Mouse (Mus musculus): ENCODE measurements at regions not wholly inside any gene's neighbourhood (a gene's known extent, or its start where the extent isn't known, plus 50 kb on each side); places are given as distances from the start of the nearest gene placed in this dataset.

DNA sequence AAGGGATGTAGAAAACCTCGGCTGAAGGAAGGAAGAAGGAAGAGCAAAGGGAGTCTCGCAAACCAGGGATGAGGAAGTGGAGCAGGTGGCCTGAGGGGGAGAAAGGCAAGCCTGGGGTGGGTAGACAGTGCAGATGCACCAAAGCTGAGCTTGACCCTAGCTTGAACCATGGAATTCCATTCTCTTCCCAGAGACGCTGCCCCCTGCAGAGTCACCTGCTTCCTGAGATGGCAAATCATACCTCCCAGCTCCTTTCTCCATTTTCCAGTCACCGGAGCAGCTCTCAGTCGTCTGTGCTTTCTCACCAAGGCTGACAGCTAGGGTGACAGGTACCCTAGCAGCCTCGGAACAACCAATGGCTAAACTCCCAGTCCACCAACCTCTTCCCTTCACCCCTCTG lies 197.0 kb downstream of the Gm9195 start:
- WGBS = 39% methylated on average over 6 of the region's 6 CpGs
- Histone ChIP-seq H3K36me3 (ENCODE audit: control insufficient read depth, insufficient read depth, low read length) (no peaks in the 10 kb centered on the region), H3K9me3 (replicated peaks; ENCODE audit: control insufficient read depth, low read length) (no peaks in the 10 kb centered on the region), H3K4me3 (ENCODE audit: low read depth, low read length) (no peak overlapping the region), H3K4me1 (ENCODE audit: control insufficient read depth, insufficient read depth, low read length) (no peaks in the 10 kb centered on the region), H3K4me2 (ENCODE audit: low read length) (no peak overlapping the region), H3K27ac (ENCODE audit: low read depth, low read length) (no peak overlapping the region), H3K27me3 (replicated peaks; ENCODE audit: control insufficient read depth, insufficient read depth, low read length) (no peaks in the 10 kb centered on the region), H3K9ac (ENCODE audit: low read length) (no peak overlapping the region; the same call in 1 of the 2 replicates)
- ATAC-seq (no peak), DNase-seq (ENCODE audit: low spot score) (no peak)

DNA sequence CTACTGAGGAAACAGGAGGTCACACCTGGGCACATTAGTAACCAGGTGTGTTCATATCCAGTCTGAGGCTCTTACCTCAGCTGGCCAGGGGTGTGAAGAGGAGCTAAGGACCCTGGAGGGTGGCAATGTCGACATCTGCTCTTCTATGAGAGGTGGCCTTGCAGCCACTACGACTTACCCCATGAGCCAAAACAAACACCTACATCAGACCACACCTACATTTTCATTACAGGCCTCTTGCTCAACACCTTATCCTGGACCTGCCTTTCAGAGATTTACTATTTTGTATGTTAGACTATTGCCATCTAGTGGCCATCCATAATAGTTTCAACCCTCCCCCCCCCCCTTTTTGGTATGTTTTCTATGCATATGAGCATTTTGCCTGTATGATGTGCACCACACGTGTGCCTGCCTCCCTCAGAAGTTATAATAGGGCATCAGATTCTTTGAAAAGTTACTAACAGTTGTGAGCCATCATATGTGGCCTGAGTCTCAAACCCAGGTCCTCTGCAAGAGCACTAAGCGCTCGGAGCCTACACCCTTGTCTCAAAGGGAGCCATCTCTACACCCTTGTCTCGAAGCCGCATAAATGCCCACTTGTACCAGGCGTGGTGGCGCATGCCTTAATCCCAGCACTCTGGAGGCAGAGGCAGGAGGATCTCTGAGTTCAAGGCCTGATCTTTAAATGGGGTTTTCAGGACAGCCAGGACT lies 197.8 kb downstream of the Gm9195 start:
- peak; percentile 72 for DNase-seq (ENCODE audit: low spot score)
- H3K27me3 ChIP-seq (replicated peaks; ENCODE audit: control insufficient read depth, insufficient read depth, low read length) = no peaks in the 10 kb centered on the region
- no peak overlapping the region for H3K4me3 ChIP-seq (ENCODE audit: low read depth, low read length)
- H3K27ac ChIP-seq (ENCODE audit: low read depth, low read length) = no peak overlapping the region
- peak; percentile 65; the same call in 1 of the 2 replicates for ATAC-seq
- WGBS = 68% methylated on average over 9 of the region's 9 CpGs
- H3K9ac ChIP-seq (ENCODE audit: low read length) = no peak overlapping the region
- no peaks in the 10 kb centered on the region for H3K4me1 ChIP-seq (ENCODE audit: control insufficient read depth, insufficient read depth, low read length)
- no peaks in the 10 kb centered on the region for H3K36me3 ChIP-seq (ENCODE audit: control insufficient read depth, insufficient read depth, low read length)
- no peak overlapping the region for H3K4me2 ChIP-seq (ENCODE audit: low read length)
- no peaks in the 10 kb centered on the region for H3K9me3 ChIP-seq (replicated peaks; ENCODE audit: control insufficient read depth, low read length)

DNA sequence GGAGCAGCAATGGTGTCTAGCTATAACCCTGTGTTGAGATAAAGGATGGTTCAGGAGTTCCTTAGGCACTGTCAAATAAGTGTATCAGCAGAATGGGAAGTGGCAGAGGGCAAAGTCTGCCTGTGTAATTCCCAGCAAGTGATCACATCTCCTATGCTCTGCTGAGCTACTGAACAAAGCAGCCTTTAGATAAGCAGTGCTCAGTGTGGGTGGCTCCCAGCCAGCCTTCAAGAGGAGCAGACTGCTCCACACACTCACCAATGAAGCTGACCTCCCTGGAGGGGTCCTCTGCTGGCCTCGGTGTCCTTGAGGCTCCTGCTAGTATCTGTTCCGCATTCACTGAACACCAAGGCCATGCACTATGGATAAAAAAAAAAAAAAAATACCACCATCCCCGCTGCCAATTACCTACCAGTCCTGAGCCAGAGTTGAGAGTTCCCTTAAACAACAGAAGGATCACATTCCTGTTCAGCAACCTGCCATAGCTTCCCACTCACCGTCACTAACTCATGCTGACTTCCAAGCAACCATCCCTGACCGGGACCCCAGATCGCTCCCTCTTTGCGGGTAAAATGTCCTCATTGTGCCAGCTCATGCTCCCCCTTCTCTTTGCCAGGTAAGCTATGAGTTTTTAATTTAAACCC lies 198.9 kb downstream of the Gm9195 start:
- H3K27me3 ChIP-seq (replicated peaks; ENCODE audit: control insufficient read depth, insufficient read depth, low read length) = no peaks in the 10 kb centered on the region
- no peak; the same call in 1 of the 2 replicates for ATAC-seq

DNA sequence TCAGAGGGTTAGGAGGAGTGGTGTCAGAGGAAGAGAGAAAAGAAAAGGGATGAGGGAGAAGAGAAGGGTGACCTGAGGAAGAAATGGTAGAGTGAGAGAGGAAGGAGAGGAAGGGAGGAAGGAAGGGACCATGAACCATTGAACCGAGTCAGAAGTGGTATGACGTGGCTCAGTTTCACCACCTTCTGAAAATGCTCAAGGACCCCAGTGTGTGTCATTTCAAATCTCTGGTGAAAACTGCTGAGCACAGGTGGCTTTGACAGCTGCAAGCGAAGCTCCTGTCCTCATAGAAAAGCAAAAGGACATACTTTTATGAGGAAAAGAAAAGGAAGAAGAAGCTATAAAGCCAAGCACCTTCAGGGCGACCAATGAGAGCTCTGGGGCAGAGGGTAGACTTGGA lies 214.3 kb downstream of the Gm9195 start:
- no peak overlapping the region for H3K9ac ChIP-seq (ENCODE audit: low read length)
- no peak overlapping the region for H3K4me2 ChIP-seq (ENCODE audit: low read length)
- no peaks in the 10 kb centered on the region for H3K36me3 ChIP-seq (ENCODE audit: control insufficient read depth, insufficient read depth, low read length)
- no peak overlapping the region for H3K4me3 ChIP-seq (ENCODE audit: low read depth, low read length)
- ATAC-seq (no peak), DNase-seq (ENCODE audit: low spot score) (no peak)
- 84% methylated on average over 4 of the region's 4 CpGs for WGBS
- H3K27ac ChIP-seq (ENCODE audit: low read depth, low read length) = no peak overlapping the region
- H3K4me1 ChIP-seq (ENCODE audit: control insufficient read depth, insufficient read depth, low read length) = no peaks in the 10 kb centered on the region
- H3K27me3 ChIP-seq (replicated peaks; ENCODE audit: control insufficient read depth, insufficient read depth, low read length) = no peaks in the 10 kb centered on the region
- H3K9me3 ChIP-seq (replicated peaks; ENCODE audit: control insufficient read depth, low read length) = no peaks in the 10 kb centered on the region

More for the DNA sequence above, 198.9 kb downstream of the Gm9195 start:
- Histone ChIP-seq H3K4me3 (ENCODE audit: low read depth, low read length) (no peak overlapping the region), H3K4me2 (ENCODE audit: low read length) (no peak overlapping the region), H3K27ac (ENCODE audit: low read depth, low read length) (no peak overlapping the region), H3K9me3 (replicated peaks; ENCODE audit: control insufficient read depth, low read length) (no peaks in the 10 kb centered on the region), H3K36me3 (ENCODE audit: control insufficient read depth, insufficient read depth, low read length) (no peaks in the 10 kb centered on the region), H3K9ac (ENCODE audit: low read length) (no peak overlapping the region), H3K4me1 (ENCODE audit: control insufficient read depth, insufficient read depth, low read length) (no peaks in the 10 kb centered on the region)
- 88% methylated on average over 7 of the region's 7 CpGs for WGBS
- DNase-seq (ENCODE audit: low spot score) = peak; percentile 21

DNA sequence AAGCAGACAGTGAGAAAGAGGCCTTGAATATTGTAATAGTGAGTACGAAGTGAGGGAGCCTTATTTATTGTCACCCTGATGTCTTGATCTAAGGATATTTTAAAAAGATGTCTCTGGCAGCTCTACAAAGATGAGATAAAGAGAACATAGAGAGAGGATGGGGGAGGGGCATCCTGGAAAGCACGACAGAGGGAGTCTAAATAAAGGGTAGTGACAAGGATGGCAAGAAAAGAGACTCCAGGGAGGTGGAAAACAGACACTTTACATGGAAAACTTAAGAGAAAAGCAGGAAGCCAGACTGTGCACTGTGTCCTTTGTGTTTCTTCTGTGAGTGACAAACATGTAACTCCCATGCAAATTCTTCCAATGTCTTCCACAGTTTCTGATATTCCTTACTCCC lies 232.4 kb downstream of the Gm9195 start:
- H3K9ac ChIP-seq (ENCODE audit: low read length) = no peak overlapping the region
- DNase-seq (ENCODE audit: low spot score) = no peak
- H3K9me3 ChIP-seq (replicated peaks; ENCODE audit: control insufficient read depth, low read length) = no peaks in the 10 kb centered on the region
- no peaks in the 10 kb centered on the region for H3K27me3 ChIP-seq (replicated peaks; ENCODE audit: control insufficient read depth, insufficient read depth, low read length)
- H3K27ac ChIP-seq (ENCODE audit: low read depth, low read length) = no peak overlapping the region
- no peak overlapping the region for H3K4me2 ChIP-seq (ENCODE audit: low read length)
- no peaks in the 10 kb centered on the region for H3K4me1 ChIP-seq (ENCODE audit: control insufficient read depth, insufficient read depth, low read length)
- no peak for ATAC-seq
- no peaks in the 10 kb centered on the region for H3K36me3 ChIP-seq (ENCODE audit: control insufficient read depth, insufficient read depth, low read length)
- no peak overlapping the region for H3K4me3 ChIP-seq (ENCODE audit: low read depth, low read length)
- WGBS = 46% methylated on average over 2 of the region's 2 CpGs

DNA sequence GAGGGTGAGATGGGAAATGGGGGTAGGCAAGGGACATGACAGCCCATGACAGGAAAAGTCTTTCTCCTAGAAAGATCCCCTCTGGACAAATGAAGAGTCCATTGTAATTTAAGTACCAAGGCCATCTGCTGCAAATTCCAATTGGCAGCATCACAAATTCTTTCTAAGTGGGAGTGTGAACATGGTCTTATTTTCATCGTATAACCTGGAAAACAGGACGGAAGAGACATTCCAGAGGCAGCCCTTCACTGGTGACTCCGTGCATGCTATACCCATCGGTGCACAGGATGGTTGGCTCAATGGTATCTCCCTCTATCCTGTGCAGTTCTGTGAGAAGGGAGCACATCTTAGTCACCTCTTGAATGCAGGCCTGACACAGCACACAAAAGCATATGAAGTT lies 249.8 kb downstream of the Gm9195 start:
- no peak overlapping the region for H3K27ac ChIP-seq (ENCODE audit: low read depth, low read length)
- no peaks in the 10 kb centered on the region for H3K36me3 ChIP-seq (ENCODE audit: control insufficient read depth, insufficient read depth, low read length)

DNA sequence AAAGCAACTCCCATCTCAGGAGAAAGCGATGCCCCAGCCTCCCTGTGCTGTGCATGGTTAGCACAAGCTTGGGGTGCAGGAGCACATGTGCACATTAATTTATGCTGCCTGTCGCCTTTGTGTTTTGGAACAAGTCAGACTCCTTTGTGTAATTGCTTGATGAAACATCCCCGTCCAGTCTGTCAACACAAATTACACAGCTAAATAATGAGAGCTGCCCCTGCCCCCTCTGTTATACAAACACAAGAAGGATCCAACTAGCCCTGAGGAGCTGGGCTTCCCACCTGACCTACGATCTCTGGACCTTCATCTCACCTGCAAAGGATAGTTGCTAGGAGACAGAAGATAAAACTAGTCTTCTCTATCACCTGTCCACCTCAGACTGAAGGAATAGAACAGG lies 251.4 kb downstream of the Gm9195 start:
- 38% methylated on average over 4 of the region's 4 CpGs for WGBS
- no peak overlapping the region for H3K9ac ChIP-seq (ENCODE audit: low read length)
- no peaks in the 10 kb centered on the region for H3K4me1 ChIP-seq (ENCODE audit: control insufficient read depth, insufficient read depth, low read length)
- no peaks in the 10 kb centered on the region for H3K27me3 ChIP-seq (replicated peaks; ENCODE audit: control insufficient read depth, insufficient read depth, low read length)
- no peaks in the 10 kb centered on the region for H3K9me3 ChIP-seq (replicated peaks; ENCODE audit: control insufficient read depth, low read length)
- H3K4me2 ChIP-seq (ENCODE audit: low read length) = no peak overlapping the region
- no peak overlapping the region for H3K27ac ChIP-seq (ENCODE audit: low read depth, low read length)
- ATAC-seq (peak; percentile 67; the same call in 1 of the 2 replicates), DNase-seq (ENCODE audit: low spot score) (peak; percentile 36)
- H3K36me3 ChIP-seq (ENCODE audit: control insufficient read depth, insufficient read depth, low read length) = no peaks in the 10 kb centered on the region
- no peak overlapping the region for H3K4me3 ChIP-seq (ENCODE audit: low read depth, low read length)

More for the DNA sequence above, 249.8 kb downstream of the Gm9195 start:
- Histone ChIP-seq H3K4me1 (ENCODE audit: control insufficient read depth, insufficient read depth, low read length) (no peaks in the 10 kb centered on the region), H3K9me3 (replicated peaks; ENCODE audit: control insufficient read depth, low read length) (no peaks in the 10 kb centered on the region), H3K27me3 (replicated peaks; ENCODE audit: control insufficient read depth, insufficient read depth, low read length) (no peaks in the 10 kb centered on the region), H3K9ac (ENCODE audit: low read length) (no peak overlapping the region), H3K4me2 (ENCODE audit: low read length) (no peak overlapping the region), H3K4me3 (ENCODE audit: low read depth, low read length) (no peak overlapping the region)
- DNase-seq (ENCODE audit: low spot score) (no peak), ATAC-seq (no peak)
- 72% methylated on average over 4 of the region's 4 CpGs for WGBS

DNA sequence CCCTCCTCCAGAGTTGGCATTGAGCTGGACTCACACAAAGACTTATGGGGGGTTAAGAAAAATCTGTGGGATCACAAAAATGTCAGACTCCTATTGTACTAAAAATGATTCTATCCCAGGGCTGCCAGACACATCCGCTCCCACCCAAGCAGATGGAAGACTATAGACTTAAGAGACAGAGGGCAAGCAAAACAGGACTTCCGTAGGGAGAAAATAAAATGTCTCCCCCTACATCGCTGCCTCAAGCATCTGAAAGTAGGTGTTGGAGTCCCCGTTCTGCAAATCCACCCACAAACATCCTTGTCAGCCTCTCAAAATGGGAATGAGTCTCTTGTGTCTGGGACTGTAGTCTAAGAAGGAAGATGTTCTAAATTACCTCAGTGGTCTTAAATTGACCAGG lies 253.3 kb downstream of the Gm9195 start:
- ATAC-seq = no peak

More for the DNA sequence above, 253.3 kb downstream of the Gm9195 start:
- H3K36me3 ChIP-seq (ENCODE audit: control insufficient read depth, insufficient read depth, low read length) = no peaks in the 10 kb centered on the region
- H3K4me2 ChIP-seq (ENCODE audit: low read length) = no peak overlapping the region
- H3K27ac ChIP-seq (ENCODE audit: low read depth, low read length) = no peak overlapping the region
- 92% methylated on average over 4 of the region's 4 CpGs for WGBS
- H3K4me1 ChIP-seq (ENCODE audit: control insufficient read depth, insufficient read depth, low read length) = no peaks in the 10 kb centered on the region
- no peak for DNase-seq (ENCODE audit: low spot score)
- no peak overlapping the region for H3K4me3 ChIP-seq (ENCODE audit: low read depth, low read length)
- no peaks in the 10 kb centered on the region for H3K27me3 ChIP-seq (replicated peaks; ENCODE audit: control insufficient read depth, insufficient read depth, low read length)
- no peaks in the 10 kb centered on the region for H3K9me3 ChIP-seq (replicated peaks; ENCODE audit: control insufficient read depth, low read length)
- H3K9ac ChIP-seq (ENCODE audit: low read length) = no peak overlapping the region

All from forebrain, embryonic 14.5 days (tissue).